Mouse (Mus musculus): ENCODE data around the gene Lrguk.

Lrguk gene

DNA sequence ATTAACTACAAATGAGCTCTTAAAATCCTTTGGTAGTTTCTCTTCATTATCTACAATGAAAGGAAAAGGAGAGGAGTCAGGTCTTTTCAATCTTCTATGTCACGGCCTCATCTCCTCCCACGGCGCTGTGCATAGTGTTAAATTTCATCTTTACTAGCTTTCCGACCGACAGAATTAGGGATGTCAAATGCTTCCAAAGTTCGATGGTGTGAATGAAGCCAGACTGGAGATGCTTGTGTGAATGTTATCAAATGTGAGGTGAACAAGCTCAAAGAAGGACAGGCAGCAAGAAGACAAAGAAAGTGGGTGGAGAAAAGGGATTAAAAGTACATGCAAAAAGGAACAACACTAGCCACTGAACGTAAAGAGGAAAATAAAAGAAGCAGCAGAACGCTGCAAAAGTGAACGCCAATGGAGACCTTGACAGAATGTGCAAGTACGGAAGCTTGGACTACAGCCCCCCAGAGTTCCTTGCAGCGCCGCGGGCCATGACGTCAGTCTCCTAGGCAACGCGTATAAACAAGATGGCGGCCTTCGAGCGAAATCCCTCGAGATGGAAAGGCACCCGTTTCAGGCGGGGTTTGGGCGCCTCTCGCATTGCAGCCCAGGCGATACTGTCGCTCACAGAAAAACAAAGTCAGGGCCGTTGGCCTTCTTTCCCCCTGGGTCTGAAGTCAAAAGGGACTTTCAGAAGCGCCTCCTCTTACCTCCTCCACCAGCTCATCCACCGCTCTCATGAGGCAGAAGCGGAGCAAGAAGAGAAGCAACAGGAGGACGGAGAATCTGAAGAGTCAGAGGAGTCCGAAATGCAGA lies at the start of gene Lrguk:
Lrguk (plus strand) TSS at position 516 of the 813 bp plus-strand sequence.
- peak; percentile 92 for DNase-seq (ENCODE audit: low read depth, low spot score)

DNA sequence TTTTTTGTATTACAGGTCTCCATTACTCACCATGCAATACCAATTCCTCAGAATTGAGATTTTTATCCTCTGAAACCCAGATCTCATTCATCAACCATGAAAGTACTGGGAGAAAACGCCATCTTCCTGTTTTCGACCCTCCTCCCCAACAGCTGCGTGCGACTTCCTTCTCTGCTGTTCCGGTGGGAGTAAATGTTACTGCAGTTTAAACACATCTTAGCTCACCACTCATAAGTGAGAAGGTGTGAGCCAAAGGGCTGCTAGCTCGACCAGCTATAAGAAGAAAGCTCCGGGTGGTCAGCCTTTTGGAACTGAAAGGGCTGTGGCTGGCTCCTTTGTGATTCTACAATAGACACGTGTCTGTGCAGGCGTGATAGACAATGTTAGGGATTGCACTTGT lies 46.5 kb upstream of the Lrguk start:
- DNase-seq (ENCODE audit: low read depth, low spot score) = no peak

DNA sequence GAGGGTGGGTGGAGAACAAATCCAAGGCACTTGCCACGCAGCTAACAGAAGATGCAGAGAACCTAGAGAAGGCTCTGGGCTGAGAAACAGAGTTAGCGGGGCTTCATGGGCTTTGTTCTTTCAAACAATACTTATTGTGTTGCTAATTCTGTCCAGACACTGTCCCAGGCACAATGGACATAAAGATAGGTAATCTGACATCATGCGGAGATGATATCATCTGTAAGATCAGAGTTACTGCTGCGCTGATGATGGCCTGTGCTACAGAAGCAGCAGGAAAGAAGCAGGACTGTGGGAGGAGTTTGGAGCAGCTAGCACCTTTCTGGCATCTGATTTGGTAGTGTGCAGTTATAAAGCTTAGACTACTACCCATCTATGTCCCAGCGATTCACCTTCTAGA lies 42.1 kb upstream of the Lrguk start:
- peak; percentile 65 for DNase-seq (ENCODE audit: low read depth, low spot score)

DNA sequence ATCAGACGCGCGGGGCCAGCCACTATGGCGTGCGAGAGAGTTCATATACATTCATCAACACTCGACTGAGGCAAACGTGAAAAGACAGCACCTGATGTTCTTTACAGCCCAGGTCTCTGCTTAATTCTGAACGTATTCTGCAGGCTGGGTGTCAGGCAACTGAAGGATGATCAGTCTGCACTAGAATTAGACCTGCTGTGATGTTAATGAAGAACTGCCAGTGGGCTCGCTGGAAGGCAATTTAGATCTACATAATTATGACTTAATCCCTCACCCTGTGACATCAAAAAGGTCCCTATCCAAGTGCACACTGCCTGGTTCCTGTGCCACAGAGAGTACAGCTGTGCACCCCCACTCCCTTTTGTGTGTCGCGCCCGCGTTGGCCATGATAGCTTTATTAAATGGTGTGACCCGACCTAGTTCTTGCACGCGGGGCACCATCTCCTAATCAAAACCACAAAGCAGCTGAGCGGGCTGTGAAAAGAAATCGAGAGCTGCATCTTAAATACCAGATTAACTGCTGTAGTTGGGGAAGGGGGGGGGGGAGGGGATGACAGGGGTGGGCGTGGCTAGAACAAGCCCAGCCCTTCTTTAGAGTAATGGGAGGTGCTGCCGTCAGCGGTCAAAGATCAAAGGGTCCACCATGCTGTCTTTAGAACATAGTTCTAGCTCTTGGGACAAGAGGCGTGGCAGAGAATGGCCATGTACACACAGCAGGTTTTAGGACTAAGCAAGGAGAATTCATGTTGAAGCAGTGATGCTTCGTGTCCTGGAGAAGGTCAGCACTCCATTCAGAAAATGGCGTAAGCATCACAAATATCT lies 36.8 kb upstream of the Lrguk start:
- DNase-seq (ENCODE audit: low read depth, low spot score) = peak; percentile 71

DNA sequence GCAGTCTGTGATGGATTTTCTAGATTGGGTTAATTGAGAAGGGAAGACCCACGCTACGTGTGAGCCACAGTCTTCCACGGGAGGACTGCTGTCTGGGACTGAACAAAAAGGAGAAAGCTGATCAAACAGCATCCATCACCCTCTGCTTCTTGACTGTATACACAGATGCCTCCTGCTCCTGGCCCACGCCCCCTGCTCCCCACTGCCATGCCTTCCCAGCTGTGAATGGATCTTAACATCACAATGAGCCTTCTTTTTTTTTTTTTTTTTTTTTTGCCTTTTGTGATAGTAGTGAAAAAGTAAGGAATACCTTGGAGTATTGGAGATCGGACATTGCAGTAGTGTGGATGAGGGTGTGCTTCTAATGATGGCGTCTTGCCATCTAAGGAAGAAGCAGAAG lies 35.4 kb upstream of the Lrguk start:
- peak; percentile 39 for DNase-seq (ENCODE audit: low read depth, low spot score)

DNA sequence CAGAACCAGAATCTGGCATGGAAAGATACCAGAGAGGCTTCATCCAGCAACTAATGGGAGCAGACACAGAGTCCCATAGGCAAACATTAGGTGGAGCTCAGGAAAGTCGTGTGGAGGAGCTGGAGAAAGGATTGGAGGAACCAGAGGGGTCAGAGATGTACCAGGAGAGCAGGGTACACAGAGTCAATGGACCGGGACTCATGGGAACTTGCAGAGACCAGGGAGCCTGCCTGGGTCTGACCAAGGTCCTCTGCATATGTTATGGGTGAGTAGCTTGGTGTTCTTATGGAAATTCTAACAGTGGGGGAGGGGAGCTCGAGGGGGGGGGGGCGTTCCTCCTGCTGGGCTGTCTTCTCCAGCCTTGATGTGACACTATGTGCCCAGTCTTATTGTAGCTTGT lies 30.7 kb upstream of the Lrguk start:
- peak; percentile 51 for DNase-seq (ENCODE audit: low read depth, low spot score)

DNA sequence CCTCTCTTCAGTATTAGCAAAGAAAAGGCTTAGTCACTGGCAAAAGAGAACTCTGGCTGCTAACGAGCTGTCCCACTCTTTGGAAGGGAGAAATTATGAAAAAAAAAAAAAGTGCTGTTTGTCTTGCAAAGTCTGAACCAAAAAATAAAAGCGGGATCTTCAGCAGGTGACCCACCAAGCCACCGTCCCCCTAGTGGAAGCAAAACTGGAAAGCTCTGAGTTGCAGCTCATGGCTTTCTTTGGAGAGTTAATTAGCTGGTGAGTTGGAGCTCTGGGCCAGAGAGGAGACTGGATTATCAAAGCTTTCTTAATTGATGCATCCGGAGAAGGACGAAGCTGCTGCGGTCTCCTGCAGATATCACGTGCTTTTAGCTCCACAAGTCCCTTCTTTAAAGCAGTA lies 29.7 kb upstream of the Lrguk start:
- DNase-seq (ENCODE audit: low read depth, low spot score) = no peak

DNA sequence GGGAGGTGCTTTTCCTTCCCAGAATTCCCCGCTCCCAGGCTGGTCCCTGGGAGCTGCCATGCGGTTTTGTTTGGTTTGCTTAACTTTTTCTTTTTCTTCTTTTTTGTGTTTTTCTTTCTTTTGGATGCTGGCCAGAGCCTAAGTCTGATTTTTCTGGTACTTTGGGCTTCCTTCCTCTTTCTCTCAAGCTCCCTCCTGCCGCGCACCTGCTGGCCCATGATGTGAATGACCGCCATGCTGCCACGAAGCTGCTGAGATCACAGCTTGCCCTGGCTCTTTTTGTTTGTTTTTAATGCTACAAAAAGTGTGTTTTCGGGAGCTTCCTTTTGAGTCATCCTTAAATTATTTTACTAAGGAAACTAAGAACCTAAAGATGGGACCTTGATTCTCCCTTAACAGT lies 28.6 kb upstream of the Lrguk start:
- DNase-seq (ENCODE audit: low read depth, low spot score) = no peak

DNA sequence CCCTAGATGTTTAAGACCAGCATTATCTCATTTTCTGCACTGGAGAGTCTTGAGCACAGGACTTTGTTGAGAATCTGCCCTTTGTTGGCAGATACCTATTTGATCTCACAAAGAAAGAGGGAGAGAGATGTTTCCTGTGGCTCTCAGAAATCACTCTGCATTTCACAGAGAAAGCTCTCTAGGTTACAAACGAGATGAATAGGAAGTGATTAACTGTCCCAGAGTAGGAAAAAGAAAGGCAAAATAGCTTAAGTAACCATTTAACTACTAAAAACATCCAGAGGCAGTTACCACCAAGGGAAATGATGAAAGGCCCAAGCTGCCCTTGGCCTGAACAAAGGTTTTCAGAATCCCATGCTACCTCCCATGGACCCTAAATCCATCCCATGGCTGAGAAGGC lies 26.2 kb upstream of the Lrguk start:
- DNase-seq (ENCODE audit: low read depth, low spot score) = peak; percentile 75

DNA sequence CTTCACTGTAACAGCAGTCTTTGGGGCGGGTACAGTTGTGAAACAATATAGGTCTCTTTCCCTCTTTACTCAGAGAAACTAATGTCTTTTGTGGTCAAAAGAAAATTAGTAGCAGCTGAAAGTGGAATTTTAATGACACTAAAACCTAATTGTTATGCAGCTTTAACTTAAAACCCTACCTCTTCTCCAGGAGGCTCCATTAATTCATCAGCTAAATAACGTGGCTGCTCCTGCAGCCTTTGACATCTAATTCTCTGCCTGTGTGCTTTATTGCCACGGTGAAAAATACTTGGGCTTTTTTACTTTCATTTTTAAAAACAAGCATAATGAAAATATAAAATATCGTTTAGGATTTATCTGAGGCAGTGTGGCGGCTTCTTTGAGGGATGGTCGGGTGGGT lies 15.8 kb upstream of the Lrguk start:
- no peak for DNase-seq (ENCODE audit: low read depth, low spot score)

DNA sequence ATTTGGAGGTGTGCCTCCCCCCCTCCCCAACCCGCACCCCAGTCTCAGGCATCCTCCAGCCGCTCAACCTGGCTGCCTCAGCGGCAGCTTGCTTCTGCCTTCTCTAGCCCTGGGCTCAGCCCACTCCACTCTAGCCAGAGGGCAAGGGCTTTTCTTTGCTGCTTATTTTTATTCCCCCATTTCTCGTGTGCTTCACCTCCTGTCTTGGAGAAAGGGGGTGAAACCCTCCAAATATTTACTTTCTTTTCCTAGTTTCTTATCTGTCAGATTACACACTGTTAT lies 439 bp downstream of the Lrguk start:
- no peak for DNase-seq (ENCODE audit: low read depth, low spot score)

DNA sequence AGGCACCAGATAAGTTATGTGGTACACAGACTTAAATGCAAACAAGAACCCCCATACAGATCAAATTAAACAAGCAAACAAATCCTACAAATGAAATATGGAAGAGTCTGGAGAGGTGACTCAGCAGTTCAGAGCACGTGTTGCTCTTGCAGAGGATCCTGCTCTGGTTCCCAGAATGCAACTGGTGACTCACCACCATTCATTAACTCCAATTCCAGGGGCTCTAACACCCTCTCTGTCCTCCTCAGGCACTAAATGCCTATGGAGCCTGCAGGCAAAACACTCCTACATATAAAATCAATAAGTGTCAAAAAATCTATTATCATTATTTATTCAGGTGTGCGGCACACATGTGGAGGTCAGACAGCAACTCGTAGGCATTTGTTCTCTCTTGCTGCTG lies 4.8 kb downstream of the Lrguk start:
- no peak for DNase-seq (ENCODE audit: low read depth, low spot score)

DNA sequence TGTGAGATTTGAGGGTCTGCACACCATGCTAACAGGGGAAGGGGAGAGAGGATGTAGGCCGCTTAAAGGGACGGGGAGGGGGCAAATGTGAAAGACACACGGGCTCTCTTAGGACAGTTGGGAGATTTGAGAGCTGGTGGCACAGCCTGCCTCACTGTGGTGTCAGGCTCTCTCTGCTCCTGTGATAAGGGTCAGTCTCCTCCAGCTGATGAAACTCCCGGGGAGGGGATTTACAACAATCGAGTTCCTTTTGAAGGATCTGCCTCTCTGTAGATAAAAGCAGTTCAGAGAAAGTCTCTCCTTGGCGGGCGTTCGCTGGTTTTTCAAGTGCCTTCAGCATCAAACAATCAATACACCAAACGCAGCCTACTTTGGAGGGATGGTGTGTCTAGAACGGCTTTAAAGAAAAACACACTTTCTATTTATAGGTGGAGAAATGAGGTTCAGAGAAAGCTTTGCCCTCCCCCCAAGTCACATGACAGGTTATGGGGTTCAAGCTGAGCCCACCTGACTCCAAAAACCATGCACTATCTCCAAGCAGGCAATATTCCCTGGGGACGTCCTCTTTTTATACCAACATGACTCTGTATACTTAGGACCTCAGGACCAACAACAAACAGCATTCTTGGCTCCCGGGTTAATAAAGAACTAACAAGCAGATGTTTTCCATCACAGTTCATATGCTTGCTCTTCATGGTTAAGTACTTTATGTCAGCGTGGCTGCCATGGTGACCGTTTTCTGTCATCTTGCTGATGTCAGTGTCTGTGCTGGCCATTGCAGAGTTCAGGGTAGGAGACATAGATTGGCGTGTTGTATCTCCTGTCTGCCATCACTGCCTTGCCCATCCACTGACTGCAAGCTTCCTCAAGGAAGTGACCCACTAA lies 5.6 kb downstream of the Lrguk start:
- no peak for DNase-seq (ENCODE audit: low read depth, low spot score)

DNA sequence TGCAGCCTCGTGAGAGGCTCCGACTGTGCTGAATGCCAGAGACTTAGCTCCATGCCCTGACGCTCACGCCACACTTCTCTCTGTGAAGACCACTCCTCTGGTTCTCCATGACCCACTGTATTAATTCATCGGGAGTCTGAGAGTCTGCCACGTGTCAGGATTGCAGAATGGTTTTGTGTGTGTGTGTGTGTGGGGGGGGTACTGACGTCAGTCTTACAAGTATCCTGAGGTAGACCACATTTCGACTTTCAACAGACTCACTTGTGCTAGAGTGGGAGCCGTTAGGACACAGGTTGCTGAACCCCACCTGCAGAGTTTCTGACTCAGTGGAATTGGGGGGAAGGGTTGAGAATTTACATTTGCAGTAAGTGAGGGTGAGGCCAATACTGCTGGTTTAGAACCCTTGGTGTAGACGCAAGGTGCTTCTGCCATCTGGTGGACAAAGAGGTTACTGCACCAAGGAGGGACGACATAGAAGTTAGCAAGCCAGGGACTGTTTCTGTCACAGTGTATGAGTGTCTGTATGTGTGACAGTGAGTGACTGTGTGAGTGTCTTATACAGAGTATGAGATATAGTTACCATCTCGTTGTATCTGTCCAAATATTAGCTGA lies 11.5 kb downstream of the Lrguk start:
- DNase-seq (ENCODE audit: low read depth, low spot score) = peak; percentile 84

DNA sequence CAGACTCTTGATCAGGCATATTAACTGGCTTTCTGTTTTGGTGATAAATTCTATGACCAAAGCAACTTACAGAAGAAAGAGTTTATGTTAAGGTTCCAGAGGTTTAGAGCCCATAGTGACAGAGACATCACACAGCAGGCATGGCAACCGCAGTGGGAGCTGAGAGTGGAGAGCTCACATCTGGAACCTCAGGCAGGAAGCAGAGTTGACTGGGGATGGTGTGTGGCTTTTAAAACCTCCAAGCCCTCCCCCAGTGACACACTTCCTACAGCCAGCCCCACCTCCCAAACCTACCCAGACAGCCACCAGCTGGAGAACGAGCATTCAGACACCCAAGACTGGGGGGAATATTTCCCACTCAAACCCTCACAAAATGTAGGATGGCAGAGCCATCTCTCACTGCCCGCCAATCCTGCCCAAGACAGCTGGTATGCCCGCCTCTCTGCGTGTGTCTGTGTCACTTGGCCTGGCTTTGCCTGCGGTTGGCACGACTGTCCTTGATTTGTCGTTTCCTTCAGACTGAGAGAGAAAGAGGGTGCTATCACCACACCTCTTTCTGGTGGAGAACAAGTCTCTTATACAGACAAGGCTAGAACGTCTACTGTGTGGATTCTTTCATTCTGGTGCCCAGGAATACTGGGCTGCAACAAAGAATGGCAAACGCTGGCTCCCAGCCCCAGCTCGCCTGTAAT lies 12.5 kb downstream of the Lrguk start:
- DNase-seq (ENCODE audit: low read depth, low spot score) = no peak

DNA sequence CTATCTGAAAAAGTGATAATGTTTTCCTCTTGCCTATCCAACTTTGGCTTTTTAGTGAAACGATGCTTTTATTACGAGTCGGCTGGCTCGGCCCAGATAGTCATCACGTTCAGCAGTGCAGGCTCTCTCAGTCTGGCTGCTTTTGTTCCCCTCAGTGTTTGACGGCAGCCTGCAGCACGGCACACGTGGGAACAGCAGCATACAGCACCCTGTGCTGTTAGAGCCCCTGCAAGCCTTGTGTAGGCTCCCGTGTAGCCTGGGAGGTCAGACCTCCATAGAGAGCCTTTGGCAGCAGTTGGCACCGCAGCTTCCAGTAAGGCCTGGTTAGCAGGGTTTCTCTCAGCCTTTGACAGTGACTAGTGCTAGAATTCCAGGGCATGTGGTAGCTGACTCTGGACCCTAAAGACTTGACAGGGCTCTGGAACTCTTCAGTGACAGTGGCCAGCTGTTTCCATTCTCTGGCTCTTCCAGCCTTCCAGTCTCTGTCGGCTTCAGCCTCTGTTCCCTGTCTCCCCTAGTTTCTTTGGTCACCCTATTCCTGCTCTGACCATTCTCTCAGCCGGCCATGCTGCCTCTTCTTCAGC lies 15.1 kb downstream of the Lrguk start:
- no peak for DNase-seq (ENCODE audit: low read depth, low spot score)

DNA sequence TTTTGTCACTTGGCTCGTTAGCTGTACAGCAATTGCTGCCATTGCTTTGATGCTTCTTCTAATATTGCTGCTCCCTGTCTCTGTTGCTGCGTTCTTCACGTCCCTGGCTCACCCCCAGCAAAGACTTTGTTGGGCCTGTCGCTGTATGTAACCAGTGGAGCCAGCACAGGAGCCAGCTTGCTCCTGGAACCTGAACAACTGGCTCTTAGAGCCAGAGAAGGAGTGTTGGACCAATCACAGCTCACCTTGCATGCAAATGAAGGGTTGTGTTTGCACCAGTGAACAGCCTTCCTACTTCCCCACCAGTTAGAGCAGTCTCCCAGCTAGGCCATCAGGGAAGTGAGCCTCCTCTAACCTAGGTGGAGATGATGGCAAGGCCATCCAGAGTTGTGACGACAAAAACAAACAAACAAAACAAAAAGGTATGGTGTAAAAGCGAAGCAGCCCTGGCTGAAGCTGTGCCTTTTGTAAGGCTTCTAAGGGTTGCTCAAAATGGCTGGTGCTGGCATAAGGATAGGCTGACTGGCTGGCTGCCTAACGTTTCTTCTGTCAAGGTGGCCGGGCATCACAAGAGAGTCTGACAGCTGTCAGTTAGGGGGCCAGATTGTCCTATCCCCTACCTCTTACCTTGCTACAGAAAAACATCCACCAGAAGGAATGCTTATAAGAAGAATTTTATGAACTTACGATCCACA lies 15.7 kb downstream of the Lrguk start:
- no peak for DNase-seq (ENCODE audit: low read depth, low spot score)

DNA sequence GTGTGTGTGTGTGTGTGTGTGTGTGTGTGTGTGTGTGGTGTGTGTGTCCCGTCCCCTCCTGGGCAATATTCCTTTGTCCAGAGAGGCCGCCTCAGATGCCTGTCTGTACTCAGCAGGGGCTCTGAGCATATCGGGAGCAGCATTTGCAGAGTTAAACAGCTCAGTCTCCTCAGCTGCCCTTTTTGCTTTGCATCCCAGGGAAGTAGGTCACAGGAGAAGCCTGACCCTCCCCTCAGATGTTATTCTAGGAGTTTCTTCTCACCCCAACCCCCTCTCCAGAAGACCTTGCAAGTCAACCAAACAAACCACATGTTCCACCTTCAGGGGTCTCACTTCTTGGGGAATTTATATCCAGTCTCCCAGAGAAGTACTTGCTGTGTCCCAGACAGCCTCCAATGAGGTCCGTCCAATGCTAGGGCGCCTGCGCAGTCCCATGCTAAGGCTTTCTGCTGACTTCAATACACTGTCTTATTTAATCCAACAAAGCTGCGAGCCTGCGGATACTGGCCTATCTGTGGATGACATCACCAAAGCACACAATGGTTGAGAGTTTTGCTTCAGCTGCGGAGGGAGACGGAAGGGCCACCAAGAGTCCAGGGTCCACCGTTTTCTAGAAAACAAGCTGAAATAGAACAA lies 17.4 kb downstream of the Lrguk start:
- DNase-seq (ENCODE audit: low read depth, low spot score) = no peak

DNA sequence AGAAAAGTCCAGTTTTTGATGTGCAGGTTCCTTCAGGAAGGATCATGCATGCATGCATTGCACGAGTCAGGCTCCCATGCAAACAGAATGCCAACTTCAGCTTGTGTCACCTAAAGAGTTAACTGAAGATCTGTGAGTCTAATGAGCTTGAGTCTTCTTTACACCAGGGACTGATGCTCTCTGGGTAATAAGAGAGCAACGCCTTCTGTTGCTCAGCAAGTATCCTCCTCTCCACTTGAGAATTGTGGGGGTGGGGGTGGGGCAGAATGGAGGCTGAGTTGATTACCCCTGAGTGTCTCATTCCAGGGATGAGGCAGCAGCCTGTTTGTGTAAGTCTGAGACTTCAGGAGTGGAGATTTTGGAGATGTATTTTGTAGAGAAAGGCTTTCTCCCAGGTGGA lies 20.2 kb downstream of the Lrguk start:
- DNase-seq (ENCODE audit: low read depth, low spot score) = no peak

DNA sequence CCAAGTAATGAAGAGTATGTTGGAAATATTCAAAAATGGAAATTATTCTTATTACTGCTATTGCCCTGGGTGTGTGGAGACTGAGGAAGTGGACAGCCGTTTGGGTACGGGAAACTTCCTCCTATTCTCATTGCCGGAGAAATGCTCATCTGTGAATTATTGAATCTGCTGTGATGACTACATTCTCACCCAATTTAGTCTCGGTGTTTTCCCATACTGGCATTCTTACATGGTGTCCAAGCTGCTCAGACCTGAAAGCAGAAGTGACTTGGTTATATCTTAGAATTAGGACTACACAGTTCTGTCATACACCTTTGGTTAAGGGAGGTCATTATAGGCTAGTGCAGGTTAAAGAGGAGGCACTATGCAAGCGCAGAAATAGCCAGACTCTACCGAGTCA lies 30.5 kb downstream of the Lrguk start:
- DNase-seq (ENCODE audit: low read depth, low spot score) = no peak
